Mouse (Mus musculus) T-helper 17 cell (primary cell): Measurements from ENCODE around the gene Cacna1g.
"Not testable (repeated sequence)": the region's sequence is repeated elsewhere in the genome, so short reads cannot be mapped to it uniquely, and the experiment has no call there.

Source experiments
- in situ Hi-C, 2 experiments: fragments of 300-600 bp; cut with MboI, MseI; formaldehyde crosslinking; loops; 1 replicate in 1 of 2; 2 replicates in 1 of 2; pipeline ENCODE4 v1.15.1; 2025; ENCODE audit warnings: high pct_unique_total_duplicates in 2 of 2

The Cacna1g gene

DNA sequence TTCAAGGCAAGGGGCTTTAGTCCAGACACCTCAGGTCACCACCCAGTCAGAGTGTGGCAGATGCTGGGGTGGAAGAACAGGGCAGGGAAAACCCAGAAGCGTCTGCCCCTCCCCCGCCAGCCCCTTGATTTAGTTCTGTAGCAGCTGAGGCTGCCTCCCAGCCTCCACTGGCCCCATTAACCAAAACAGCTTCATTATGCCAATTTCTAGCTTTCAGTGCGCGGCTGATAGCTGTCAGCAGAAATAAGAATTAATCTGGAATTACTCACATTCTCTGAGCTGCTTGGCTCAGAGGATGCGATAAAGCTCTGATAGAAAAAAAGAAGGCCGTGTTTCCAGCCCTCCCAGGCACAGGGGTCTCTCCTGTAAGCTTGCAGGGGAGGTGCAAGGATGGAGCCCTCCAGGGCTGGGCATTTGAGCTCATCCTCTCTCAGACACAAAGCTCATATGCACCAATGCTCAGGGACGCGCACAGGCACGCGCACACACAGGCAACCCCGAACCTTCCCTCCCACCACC is 66.1 kb downstream of the Cacna1g start:
- in situ Hi-C loops: loop anchor here in 1 of 2 experiments (5.0 kb wide), 1 partner anchor 61 kb away; no protein-coding TSS in a partner anchor

DNA sequence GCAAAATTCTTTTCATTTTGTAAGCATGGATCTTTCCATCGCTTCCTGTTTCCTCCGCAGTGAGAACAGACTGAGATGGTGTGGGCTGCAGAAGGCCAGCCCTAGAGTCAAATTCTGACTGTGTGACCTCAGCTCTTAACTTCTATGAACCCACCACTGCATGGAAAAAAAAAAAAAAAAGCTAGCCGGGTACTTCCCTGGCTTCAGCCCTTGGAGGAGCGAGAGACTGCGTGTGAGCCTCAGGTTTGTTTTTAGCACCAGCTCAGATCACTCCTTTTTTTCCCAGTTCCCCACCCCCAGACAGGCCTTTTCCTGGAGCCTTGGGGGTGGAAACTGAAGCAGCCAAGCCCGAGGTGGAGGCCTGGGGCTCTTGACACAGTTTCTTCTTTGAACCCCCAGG is 68.7 kb downstream of the Cacna1g start:
- in situ Hi-C loops: loop anchor here in 1 of 2 experiments (5.0 kb wide), 1 partner anchor 58 kb away; no protein-coding TSS in a partner anchor

DNA sequence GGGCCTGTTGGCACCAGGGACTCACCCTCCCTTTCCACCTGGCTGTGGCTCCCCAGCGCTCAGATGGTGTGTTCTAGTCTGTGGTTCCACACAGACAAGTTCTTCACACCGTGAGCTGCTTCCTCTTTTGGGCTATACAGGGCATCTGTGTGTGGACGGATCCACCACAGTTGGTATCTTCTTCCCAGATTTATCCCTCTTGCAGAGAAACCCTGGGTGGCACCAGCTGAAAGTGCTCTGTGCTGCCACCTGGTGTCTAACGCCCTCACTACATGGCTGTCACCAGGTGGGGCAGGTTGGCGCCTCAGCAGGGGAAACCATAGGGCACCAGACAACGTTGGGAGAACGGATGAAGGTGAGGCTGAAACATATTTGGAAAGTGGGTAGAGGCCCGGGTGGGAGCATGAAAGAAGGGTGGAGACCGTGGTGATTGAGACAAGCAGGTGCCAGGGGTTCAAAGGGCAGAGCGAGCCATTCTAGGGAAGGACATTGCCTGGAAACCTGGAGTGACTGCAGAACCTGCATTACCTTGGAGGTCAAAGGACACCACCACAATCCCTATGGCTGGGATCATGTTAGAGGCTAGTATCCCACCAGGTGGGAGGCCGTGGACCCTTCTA is 69.2 kb downstream of the Cacna1g start:
- in situ Hi-C loops: loop anchor here in 1 of 2 experiments (5.0 kb wide), 1 partner anchor 57 kb away; no protein-coding TSS in a partner anchor

DNA sequence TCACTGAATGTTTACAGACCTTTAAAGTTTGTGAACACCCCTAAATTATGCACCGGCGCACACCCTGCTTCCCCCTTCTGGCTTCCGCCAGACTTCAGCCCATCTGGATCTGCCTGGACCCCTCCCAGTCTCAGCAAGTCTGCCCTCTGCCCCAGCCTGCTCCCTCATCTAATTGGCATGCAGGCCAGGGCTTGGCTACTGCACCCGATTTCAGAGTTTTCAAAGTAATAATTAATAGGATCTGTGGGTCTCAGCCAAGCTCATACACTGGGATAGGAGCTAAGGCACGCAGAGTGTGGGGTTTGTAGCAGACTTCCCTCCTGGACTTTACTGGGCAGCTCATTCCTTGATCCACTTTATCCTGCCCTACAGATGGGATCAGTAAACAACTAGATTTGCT is 69.8 kb downstream of the Cacna1g start:
- in situ Hi-C loops: no loop called here

DNA sequence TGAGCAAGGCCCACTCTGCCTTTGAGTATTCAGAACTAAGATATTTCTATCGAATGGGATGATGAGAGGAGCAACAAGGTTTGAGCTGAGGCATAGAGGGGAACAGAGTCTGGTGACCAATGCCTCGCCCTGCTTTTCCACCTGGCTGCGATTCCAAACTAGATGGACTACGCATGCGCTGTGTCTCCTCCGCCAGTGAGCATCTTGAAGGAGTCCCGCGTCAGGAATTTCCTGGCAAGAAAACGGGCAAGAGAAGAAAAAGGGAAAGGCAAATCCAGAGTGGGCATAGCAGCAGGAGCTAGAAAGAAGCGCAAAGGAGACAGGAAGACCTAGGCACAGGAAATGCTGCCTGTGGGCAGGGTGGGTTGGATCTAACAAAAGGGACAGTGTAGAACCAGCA is 70.2 kb downstream of the Cacna1g start:
- in situ Hi-C loops: no loop called here

DNA sequence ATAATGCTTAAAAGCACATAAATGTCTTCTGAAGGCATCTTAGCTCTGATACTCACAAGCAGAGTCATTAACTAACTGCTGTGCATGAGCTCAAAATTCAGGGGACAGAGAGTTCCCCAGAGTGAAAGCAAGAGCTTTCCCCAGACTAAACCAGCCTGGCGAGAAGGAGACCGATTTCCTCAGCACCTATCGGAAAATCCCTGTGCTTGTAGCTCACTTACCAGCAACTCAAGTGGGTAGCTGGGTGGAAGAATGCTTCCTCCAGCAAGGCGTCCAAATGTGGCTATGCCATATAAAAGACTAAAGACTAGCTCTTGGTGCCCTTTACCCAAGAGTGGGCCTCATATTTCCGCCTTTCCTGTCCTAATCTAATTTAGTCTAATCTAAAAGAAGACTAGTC is 71.3 kb downstream of the Cacna1g start:
- in situ Hi-C loops: no loop called here

DNA sequence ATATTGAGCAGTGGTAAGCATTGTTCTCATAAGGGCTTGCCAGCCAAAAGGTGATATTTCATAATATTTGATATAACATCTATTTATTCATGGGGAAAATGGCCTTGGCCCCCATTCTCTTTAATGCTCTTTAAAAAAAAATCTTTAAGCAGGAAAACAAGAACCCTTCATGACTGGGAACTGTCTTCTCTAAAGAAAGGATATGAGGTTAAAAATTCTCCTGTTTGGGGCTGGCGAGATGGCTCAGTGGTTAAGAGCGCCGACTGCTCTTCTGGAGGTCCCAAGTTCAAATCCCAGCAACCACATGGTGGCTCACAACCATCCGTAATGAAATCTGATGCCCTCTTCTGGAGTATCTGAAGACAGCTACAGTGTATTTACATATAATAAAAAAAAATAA is 72.0 kb downstream of the Cacna1g start:
- in situ Hi-C loops: not testable (repeated sequence)

DNA sequence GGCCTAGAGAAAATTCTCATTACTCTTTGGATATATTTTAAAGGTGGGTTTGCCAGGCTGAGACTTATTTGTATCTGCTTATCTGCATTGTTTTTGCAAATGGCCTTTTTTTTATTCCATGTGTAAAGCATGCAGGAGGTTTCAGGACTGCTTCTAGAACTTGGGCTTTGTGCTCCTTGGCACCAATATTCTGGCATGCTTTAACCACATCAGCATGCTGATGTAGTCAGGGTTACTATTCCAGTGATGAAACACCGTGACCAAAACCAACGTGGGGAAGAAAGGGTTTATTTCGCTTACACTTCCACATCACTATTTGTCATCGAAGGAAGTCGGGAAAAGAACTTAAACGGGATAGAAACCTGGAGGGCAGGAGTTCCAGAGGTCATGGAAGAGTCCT is 73.0 kb downstream of the Cacna1g start:
- in situ Hi-C loops: no loop called here

DNA sequence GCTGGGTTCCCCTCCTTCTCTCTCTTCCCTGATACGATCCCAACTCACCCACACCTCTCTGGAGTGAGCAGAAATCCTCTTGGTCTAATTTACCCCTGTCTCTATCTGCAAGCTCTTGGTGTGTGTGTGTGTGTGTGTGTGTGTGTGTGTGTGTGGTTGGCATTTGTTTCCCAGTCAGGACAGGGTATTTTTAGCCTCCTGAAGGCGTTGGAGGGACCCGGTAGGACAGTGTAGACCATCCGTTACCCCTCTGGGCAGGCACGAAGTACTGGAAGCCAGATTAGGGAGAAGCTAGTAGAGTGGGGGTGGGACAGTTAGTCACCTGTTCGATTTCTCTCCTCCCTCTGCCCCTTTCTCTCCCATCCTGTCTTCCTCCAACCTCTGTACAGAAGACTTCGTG is 79.9 kb downstream of the Cacna1g start:
- in situ Hi-C loops: loop anchor here in 1 of 2 experiments (5.0 kb wide), 1 partner anchor 47 kb away; no protein-coding TSS in a partner anchor

DNA sequence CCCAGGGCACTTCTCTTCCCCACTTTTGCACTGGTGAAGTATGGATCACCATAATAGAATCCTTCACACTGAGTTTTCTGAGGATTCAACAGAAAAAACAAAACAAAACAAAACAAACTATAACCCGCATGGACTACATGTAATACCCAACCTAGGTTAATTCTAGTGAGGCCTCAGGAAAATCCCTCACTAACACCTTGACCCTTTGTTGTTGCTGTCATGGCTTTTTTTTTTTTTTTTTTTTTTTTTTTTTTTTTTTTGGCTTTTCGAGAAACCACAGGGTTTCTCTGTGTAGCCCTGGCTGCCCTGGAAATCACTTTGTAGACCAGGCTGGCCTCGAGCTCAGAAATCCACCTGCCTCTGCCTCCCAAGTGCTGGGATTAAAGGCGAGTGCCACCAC is 80.5 kb downstream of the Cacna1g start:
- in situ Hi-C loops: loop anchor here in 1 of 2 experiments (5.0 kb wide), 1 partner anchor 46 kb away; no protein-coding TSS in a partner anchor

DNA sequence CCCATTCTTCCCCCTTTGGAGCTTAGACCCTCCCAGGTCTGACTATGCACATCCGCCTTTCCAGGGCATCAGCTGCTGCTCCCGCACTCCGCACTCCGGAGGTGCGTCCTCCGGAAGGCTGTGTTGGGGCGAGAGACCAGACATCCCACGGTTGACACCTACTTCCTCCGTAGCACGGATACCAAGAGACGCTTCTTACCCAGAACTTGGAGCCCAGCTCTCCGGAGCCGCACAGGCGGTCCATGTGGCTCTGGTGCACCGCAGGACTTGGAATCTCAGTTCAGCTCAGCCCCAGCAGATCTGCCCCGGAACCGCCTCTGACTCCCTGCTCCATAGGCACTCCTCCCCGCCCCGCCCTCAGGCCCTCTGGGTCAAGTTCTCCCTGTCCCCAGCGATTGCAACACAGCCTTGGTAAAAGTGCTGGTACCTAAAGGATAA is 81.3 kb downstream of the Cacna1g start, which contains the start of gene Abcc3:
Abcc3 (minus strand) TSS at position 326 of the 438 bp plus-strand sequence.
- in situ Hi-C loops: loop anchor here in 1 of 2 experiments (5.0 kb wide), 1 partner anchor 45 kb away; no protein-coding TSS in a partner anchor

DNA sequence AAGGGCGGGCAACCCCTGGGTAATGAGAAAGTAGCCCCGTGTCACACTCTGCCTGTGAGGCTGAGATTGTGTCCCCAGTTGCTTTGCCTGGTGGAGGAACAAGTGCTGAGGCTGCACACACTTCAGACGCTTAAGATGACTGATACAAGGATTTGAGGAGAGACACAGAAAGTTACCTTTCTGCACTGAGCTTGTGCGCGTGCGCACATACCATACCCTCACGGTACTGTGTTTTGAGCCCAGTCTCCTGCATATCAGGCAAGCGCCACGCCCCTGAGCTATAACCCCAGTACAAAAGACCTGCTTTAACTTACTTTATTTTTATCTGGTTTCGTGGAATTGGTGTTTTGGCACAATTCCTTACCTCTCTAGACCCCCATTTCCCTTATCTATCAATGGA is 82.3 kb downstream of the Cacna1g start:
- in situ Hi-C loops: loop anchor here in 1 of 2 experiments (5.0 kb wide), 1 partner anchor 44 kb away; no protein-coding TSS in a partner anchor

DNA sequence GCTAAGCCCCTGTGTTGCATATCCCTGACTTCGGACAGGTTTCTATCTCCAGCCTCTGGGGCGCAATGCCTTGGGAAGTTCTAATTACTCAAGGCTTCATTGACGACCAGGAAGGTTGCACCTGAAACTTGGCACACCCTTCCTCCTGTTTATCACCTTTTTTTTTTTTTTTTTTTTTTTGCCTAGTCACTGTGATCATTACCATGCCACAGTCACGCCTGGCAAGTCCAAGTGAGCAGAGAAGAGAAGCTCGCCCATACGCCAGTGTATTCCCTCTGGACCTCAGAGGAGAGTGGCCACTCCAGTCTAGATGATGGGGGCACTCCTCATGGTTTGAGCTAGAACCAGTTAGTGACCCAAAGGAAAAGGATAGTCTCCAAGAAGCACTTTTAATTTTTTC is 83.2 kb downstream of the Cacna1g start:
- in situ Hi-C loops: loop anchor here in 1 of 2 experiments (5.0 kb wide), 1 partner anchor 44 kb away; no protein-coding TSS in a partner anchor

DNA sequence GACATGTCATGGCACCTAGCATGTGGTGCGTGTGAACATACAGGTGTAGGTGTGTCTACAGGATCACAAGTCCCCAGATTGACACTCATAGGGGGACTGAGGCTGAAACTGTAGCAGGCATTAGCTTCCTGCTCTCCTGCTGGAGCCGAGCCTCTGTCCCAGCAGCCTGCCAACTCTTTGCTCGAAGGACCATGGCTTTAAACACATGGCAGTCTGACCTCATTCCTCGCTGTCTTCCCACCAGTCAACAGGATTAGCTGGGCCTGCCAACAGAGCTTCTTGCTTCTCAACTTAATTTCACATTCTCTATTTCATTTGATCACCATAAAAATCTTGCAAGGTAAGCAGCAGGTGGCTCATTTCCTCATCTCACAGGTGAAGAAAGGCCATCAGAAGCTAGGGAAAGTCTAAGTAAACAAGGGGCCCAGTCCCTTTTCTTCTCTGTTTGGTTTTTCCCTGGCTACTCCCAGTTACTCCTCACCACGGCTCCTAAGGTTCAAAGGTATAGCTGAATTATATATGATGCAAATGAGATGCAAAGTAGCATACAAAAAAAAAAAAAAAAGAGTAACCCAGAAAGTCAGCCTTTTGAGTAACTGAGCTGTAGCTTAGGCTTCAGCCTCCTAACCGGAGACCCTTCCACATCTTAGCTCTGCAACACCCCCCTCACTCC is 84.1 kb downstream of the Cacna1g start:
- in situ Hi-C loops: loop anchor here in 1 of 2 experiments (5.0 kb wide), 1 partner anchor 43 kb away; no protein-coding TSS in a partner anchor

DNA sequence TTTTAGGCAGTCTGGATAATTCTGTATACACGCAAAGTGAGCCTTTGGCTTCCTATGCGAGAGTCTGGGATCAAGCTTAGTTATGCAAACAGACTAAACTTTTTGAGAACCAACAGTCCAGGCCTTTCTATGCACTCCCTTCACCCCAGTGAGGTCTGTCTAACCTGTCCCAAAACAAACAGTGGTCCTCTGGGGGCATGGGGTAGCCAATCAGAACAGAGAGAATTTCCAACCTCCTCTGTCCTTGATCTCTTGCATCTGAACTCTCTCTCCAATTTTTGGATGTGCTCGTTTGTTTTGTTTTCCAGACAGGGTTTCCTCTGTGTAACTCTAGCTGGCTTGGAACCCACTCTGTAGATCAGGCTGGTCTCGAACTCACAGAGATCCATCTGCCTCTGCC is 85.0 kb downstream of the Cacna1g start:
- in situ Hi-C loops: no loop called here

DNA sequence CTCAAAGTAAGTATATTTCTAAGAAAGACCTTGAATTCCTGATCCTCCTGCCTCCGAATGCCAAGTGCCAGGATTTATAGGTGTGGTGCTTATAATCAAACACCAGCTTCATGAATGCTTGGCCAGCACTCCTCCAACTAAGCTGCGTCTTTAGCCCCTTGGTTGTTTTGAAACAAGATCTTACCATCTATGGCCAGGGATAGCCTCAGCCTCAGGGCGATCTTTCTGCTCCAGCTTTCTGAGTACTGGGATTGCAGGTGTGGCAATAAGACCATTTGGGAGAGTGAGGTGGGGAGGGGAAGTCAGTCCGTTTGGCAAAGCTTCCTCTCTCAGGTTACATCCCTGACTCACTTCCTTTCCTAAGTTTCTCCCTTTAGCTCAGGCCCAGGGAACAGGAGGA is 86.2 kb downstream of the Cacna1g start:
- in situ Hi-C loops: no loop called here

DNA sequence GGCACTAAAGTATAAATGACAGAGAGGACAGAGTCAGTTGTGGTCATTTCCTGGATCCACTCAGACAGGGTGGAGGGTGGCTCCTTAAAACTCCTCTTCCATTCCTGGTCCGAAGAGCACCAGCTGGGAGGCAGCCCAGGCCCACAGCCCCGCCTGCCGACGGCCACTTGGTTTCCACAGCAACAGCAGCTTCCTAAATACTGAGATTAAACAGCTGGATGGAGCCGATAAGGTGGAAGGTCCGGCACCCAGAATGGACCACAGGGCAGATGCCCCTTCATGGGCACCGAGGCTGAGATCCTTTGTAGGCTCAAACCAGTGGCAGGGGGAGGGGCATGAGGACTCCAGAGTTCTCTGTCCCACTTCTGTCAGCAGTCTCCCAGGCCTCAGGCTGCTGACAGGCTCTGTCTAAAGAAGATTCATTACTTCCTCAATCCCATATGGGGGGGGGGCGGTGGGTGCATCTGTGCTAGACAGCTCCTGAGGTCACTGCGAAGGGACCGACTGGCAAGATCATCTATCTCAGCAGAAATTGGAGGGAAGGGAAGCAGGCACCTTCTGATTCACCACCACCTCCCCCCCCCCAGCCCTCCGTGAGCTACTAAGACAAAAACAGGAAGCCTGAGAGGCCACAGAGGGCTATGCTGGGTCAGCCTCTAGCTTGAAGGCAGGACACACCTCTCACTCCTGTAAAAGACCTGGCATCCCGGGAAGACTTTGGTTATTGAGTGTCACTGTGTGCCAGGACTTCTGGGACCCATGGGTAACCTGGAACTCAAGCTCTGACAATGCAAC is 87.8 kb downstream of the Cacna1g start:
- in situ Hi-C loops: no loop called here

DNA sequence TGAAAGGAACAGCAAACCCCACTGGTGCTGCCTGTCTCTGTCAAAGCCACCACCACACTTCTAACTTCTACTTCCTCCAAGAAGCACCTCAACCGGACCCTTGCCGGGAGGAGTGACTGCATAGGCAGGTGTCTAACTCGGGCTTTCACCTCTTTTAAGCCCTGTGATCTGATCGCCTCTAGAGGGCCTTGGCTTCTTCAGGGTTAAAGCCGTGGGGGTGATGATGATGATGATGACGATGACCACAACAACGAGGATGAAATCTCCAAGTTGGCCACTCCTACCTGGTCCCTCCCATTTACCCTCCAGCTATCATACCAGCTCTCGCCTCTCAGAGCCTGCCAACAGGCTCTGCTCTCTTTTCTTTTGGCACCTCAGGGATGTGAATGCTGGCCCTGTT is 94.3 kb downstream of the Cacna1g start:
- in situ Hi-C loops: loop anchor here in 1 of 2 experiments (10.0 kb wide), 1 partner anchor 385 kb away; the partner anchor contains the start of gene Spag9

DNA sequence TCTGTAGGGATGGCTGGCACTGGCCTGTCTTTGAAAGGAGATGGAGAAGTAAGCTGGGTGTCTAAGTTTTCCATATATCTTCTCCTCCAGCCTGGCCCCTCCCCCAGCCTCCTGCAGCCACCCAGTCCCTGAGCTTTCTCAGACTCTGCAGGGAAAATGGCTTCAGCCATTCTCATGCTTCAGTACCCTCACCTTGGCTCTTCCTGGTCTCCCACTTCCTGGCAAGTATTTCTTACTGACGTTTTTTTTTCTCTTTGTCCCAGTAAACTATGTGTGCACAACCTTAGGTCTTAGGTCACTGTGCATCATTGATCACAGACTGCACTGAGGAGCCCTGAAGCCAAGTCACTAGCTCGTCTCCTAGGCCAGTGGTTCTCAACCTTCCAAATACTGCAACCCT is 94.9 kb downstream of the Cacna1g start:
- in situ Hi-C loops: loop anchor here in 1 of 2 experiments (10.0 kb wide), 1 partner anchor 384 kb away; the partner anchor contains the start of gene Spag9

DNA sequence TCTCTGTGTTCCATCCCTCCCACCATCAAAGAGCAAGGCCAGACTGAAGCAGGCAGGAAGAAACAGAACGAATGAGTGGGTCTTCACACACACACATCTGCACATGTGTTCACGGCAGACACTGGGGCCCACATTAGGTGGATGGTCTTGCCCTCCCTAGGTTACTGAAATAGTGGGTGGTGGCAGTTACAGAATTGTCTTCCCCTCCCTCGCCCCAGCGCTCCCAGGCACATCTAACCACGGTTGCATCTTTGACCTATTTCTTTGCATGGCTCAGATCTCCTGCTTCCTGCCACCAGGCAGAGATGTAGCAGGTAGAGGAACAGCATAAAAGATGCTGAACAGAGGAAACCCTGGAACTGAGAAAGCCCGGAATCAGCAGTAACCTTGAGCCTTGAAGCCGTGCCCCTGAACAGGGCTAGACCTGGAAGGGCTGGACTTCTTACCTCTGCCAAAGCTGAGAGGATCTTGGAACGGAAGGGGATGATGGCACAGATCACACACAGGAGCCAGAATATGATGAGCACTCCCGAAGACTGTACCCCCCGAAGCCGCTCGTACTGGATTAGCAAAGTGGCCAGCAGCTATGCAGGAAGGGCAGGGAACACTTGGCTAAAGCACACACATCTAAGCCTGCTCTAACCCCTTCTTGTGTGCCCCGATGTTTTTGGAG is 99.6 kb downstream of the Cacna1g start:
- in situ Hi-C loops: loop anchor here in 1 of 2 experiments (10.0 kb wide), 1 partner anchor 380 kb away; the partner anchor contains the start of gene Spag9
